Mouse (Mus musculus): ENCODE data around the gene Soga1.

- TF ChIP-seq CTCF (IDR thresholded peaks at IDR 0.05; ENCODE audit: low read depth, low read length) = no peak
- TF ChIP-seq GATA1 (IDR thresholded peaks at IDR 0.05; ENCODE audit: borderline replicate concordance, low read length) = no peak
- TF ChIP-seq POLR2AphosphoS5 (IDR thresholded peaks at IDR 0.05; ENCODE audit: insufficient replicate concordance, low read depth, low read length) = no peak
- no peak for TF ChIP-seq TAL1 (conservative IDR thresholded peaks at IDR 0.05; ENCODE audit: low read depth, low read length)
Observed at GRCm38 (mm10) chr2:157075685-157076084, 3.4 kb downstream of the Soga1 start.
